Mouse (Mus musculus): ENCODE measurements at regions not wholly inside any gene's neighbourhood (a gene's known extent, or its start where the extent isn't known, plus 50 kb on each side); places are given as distances from the start of the nearest gene placed in this dataset.

DNA sequence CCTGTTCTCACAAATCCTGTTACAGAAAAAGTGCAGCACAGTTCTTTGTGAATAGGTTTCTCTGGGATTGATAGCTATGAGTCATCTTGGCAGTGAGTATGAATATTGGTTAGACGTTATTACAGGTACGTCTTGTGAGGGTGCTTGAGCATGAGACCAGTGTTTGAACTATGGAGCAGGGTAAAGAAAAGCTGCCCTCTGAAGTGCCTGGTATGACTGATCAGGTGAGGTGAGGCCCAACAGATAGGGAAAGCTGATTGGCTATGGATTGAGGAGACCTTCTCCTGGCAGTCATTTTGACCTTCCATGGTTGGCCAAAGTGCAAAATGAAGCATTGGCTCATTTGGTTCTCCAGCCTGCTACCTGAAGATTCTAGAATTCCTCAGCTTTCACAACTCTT, 106.7 kb downstream of the Tnfsf18 start:
- Histone ChIP-seq H3K27ac (ENCODE audit: low read depth, low read length) (no peak overlapping the region), H3K36me3 (ENCODE audit: control insufficient read depth, insufficient read depth, low read length) (no peaks in the 10 kb centered on the region), H3K4me1 (ENCODE audit: control insufficient read depth, insufficient read depth, low read length) (no peaks in the 10 kb centered on the region), H3K9ac (ENCODE audit: low read length) (no peak overlapping the region), H3K4me3 (ENCODE audit: low read depth, low read length) (no peak overlapping the region), H3K9me3 (ENCODE audit: control insufficient read depth, low read length) (no peaks in the 10 kb centered on the region), H3K4me2 (no peak overlapping the region), H3K27me3 (ENCODE audit: control insufficient read depth, insufficient read depth, low read length) (no peaks in the 10 kb centered on the region)
- DNase-seq (ENCODE audit: low spot score, missing footprints) (no peak), ATAC-seq (ENCODE audit: low FRiP score) (no peak)
- 83% methylated on average over 2 of the region's 2 CpGs for WGBS

DNA sequence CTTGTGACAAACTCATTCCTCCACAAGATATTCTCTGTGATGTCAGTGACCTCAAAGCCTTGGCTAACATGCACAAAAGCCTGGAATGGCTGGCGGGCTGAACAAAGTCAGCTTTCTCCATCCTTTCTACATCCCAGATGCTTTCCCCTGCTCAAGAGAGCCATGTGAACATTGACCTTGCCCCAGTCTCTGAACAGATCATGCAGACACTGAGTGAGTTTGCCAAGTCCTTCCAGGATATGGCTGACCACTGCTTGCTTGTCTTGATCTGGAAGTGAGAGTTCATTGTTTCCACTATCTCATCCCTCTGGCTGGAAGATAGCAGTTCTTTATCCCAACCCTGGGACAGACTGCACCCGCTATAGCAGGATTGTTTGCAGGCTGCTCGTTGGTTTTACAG, 103.7 kb downstream of the Tnfsf18 start:
- Histone ChIP-seq H3K9me3 (ENCODE audit: control insufficient read depth, low read length) (no peaks in the 10 kb centered on the region), H3K36me3 (ENCODE audit: control insufficient read depth, insufficient read depth, low read length) (no peaks in the 10 kb centered on the region), H3K4me3 (ENCODE audit: low read depth, low read length) (no peak overlapping the region), H3K27me3 (ENCODE audit: control insufficient read depth, insufficient read depth, low read length) (no peaks in the 10 kb centered on the region), H3K9ac (ENCODE audit: low read length) (no peak overlapping the region), H3K4me1 (ENCODE audit: control insufficient read depth, insufficient read depth, low read length) (no peaks in the 10 kb centered on the region), H3K27ac (ENCODE audit: low read depth, low read length) (no peak overlapping the region), H3K4me2 (no peak overlapping the region)
- DNase-seq (ENCODE audit: low spot score, missing footprints): no peak
- 85% methylated on average over 3 of the region's 3 CpGs for WGBS
- no peak for ATAC-seq (ENCODE audit: low FRiP score)

DNA sequence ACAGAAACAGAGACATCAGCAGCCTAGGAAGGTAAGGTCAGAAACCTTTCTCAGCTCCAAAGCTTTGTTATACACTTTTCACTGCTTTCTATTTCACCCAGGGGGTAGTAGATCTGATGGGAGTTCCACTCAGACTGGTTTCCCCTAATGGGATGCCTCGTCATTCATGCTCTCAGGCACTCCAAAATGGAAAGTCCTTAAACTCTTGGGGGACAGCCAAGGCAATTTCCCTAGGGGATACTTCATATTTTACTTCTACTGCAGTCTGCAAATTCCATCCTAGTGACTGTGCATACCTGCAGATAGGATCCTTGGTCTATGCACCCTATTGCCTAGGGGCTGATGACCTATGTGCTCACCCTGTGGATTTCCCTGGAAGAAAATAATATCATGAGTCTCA, 82.1 kb downstream of the Tnfsf18 start:
- DNase-seq (ENCODE audit: low spot score, missing footprints) (no peak), ATAC-seq (ENCODE audit: low FRiP score) (no peak)

DNA sequence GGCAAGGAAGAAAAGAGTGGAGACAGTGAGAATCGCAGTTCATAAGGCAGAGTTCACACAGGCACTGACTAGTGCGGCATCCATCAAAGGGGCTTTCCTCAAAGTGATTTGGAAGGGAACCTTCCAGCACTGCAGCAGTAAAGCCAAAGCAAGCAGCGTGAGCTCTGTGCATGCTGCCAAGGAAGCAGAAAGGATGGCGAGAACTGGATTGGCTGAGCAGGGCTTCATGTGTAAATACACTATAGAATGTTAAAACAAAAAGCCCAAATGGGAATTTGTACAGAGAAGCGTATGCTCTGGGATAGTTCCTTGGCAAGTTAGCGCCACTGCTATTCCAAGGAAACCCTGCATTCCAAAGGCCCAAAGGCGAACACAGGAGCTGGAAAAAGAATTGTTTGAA, 81.5 kb downstream of the Tnfsf18 start:
- H3K36me3 ChIP-seq (ENCODE audit: control insufficient read depth, insufficient read depth, low read length): no peaks in the 10 kb centered on the region
- no peak overlapping the region for H3K9ac ChIP-seq (ENCODE audit: low read length)
- H3K4me1 ChIP-seq (ENCODE audit: control insufficient read depth, insufficient read depth, low read length): no peaks in the 10 kb centered on the region
- no peak overlapping the region for H3K27ac ChIP-seq (ENCODE audit: low read depth, low read length)
- no peaks in the 10 kb centered on the region for H3K27me3 ChIP-seq (ENCODE audit: control insufficient read depth, insufficient read depth, low read length)
- no peak overlapping the region for H3K4me2 ChIP-seq
- no peak overlapping the region for H3K4me3 ChIP-seq (ENCODE audit: low read depth, low read length)
- WGBS: 75% methylated on average over 7 of the region's 7 CpGs
- no peaks in the 10 kb centered on the region for H3K9me3 ChIP-seq (ENCODE audit: control insufficient read depth, low read length)
- DNase-seq (ENCODE audit: low spot score, missing footprints) (no peak), ATAC-seq (ENCODE audit: low FRiP score) (no peak)

More for the DNA sequence above, 82.1 kb downstream of the Tnfsf18 start:
- H3K27ac ChIP-seq (ENCODE audit: low read depth, low read length): no peak overlapping the region
- no peaks in the 10 kb centered on the region for H3K9me3 ChIP-seq (ENCODE audit: control insufficient read depth, low read length)
- no peak overlapping the region for H3K4me2 ChIP-seq
- H3K9ac ChIP-seq (ENCODE audit: low read length): no peak overlapping the region
- no peaks in the 10 kb centered on the region for H3K4me1 ChIP-seq (ENCODE audit: control insufficient read depth, insufficient read depth, low read length)
- 77% methylated on average over 1 of the region's 1 CpGs for WGBS
- H3K27me3 ChIP-seq (ENCODE audit: control insufficient read depth, insufficient read depth, low read length): no peaks in the 10 kb centered on the region
- H3K36me3 ChIP-seq (ENCODE audit: control insufficient read depth, insufficient read depth, low read length): no peaks in the 10 kb centered on the region
- no peak overlapping the region for H3K4me3 ChIP-seq (ENCODE audit: low read depth, low read length)

DNA sequence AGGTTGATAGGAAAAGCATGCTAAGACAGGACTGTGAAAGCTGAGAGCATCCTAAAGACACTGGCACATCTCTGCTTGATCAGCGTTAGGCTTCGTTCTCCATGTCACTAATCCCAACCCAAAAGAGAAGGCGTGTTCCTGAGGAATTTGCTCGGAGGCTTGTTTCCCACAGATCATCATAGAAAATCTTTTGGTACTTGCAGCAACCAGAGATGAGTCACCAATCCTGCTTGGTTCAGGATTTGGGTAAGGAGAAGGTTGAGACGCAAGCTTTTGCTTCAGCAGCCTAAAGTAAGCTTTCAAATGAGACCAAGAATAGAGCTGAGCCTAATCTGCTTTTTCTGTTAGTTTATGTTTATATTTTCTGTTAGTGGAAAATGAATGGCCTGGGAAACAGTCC, 80.7 kb downstream of the Tnfsf18 start:
- DNase-seq (ENCODE audit: low spot score, missing footprints) (no peak), ATAC-seq (ENCODE audit: low FRiP score) (no peak)
- no peak overlapping the region for H3K4me2 ChIP-seq
- H3K4me1 ChIP-seq (ENCODE audit: control insufficient read depth, insufficient read depth, low read length): no peaks in the 10 kb centered on the region
- no peaks in the 10 kb centered on the region for H3K27me3 ChIP-seq (ENCODE audit: control insufficient read depth, insufficient read depth, low read length)
- no peak overlapping the region for H3K9ac ChIP-seq (ENCODE audit: low read length)
- H3K4me3 ChIP-seq (ENCODE audit: low read depth, low read length): no peak overlapping the region
- no peaks in the 10 kb centered on the region for H3K9me3 ChIP-seq (ENCODE audit: control insufficient read depth, low read length)
- 88% methylated on average over 5 of the region's 5 CpGs for WGBS
- H3K27ac ChIP-seq (ENCODE audit: low read depth, low read length): no peak overlapping the region
- H3K36me3 ChIP-seq (ENCODE audit: control insufficient read depth, insufficient read depth, low read length): no peaks in the 10 kb centered on the region

DNA sequence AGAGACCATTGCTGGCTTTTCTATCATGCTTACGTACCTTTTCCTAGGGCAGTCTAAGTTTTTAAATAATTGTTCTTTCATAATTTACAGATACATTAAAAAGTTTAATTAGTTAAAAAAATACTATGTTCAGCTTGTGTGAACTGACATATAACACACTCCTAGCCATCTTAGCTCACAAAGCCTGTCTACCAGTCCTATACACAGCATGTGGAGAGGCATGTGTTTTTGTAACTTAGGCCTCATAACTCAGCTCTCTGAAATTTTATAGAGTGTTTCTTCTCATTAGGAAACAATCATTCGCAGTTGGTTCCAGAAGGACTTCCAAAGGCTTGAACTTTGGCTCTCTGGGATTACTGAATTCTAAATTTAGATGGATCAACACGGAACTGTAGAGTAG, 76.3 kb downstream of the Tnfsf18 start:
- 82% methylated on average over 3 of the region's 3 CpGs for WGBS
- Histone ChIP-seq H3K9me3 (ENCODE audit: control insufficient read depth, low read length) (no peaks in the 10 kb centered on the region), H3K27ac (ENCODE audit: low read depth, low read length) (no peak overlapping the region), H3K27me3 (ENCODE audit: control insufficient read depth, insufficient read depth, low read length) (no peaks in the 10 kb centered on the region), H3K4me1 (ENCODE audit: control insufficient read depth, insufficient read depth, low read length) (no peaks in the 10 kb centered on the region), H3K4me3 (ENCODE audit: low read depth, low read length) (no peak overlapping the region), H3K36me3 (ENCODE audit: control insufficient read depth, insufficient read depth, low read length) (no peaks in the 10 kb centered on the region), H3K4me2 (no peak overlapping the region), H3K9ac (ENCODE audit: low read length) (no peak overlapping the region)
- DNase-seq (ENCODE audit: low spot score, missing footprints): no peak
- no peak for ATAC-seq (ENCODE audit: low FRiP score)

DNA sequence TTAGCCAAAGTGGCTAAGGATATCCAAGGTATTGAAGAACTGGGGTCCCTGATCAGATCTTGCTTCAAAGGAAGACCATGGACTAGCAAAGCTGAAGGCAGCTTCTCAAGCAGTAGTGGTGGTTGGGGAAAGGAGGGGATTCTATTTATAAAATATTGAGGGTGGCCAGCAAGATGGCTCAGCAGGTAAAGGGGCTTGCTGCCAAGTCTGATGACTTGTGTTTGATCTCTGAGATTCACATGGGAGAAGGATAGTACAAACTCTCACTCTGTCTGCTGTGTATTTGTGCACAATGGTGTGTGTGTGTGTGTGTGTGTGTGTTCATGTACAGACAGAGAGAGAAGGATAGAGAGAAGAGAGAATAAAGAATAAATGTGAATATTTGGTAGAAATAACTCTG, 73.4 kb downstream of the Tnfsf18 start:
- no peak overlapping the region for H3K4me3 ChIP-seq (ENCODE audit: low read depth, low read length)
- ATAC-seq (ENCODE audit: low FRiP score): no peak
- H3K9ac ChIP-seq (ENCODE audit: low read length): no peak overlapping the region
- H3K27me3 ChIP-seq (ENCODE audit: control insufficient read depth, insufficient read depth, low read length): no peaks in the 10 kb centered on the region
- no peak for DNase-seq (ENCODE audit: low spot score, missing footprints)
- H3K9me3 ChIP-seq (ENCODE audit: control insufficient read depth, low read length): no peaks in the 10 kb centered on the region
- H3K4me2 ChIP-seq: no peak overlapping the region
- no peaks in the 10 kb centered on the region for H3K36me3 ChIP-seq (ENCODE audit: control insufficient read depth, insufficient read depth, low read length)
- no peaks in the 10 kb centered on the region for H3K4me1 ChIP-seq (ENCODE audit: control insufficient read depth, insufficient read depth, low read length)
- no peak overlapping the region for H3K27ac ChIP-seq (ENCODE audit: low read depth, low read length)

DNA sequence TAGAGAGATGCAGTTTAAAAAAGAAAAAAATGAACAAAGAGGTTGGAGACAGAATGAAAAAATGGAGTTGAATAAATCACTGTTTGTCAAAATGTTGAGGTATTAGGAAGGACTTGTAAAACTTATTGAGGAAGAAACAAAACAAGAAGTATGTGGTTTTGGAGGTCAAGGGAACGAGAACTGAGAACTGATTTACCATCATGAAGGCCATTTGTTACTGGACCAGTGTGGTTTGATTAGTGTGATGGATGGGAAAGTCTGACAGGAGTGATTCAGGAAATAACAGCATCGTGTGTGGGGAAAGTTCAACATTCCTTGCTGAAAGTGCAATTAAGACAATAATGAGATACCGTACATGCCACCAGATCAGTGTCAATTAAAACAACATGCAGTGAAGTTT, 65.9 kb downstream of the Tnfsf18 start:
- H3K9me3 ChIP-seq (ENCODE audit: control insufficient read depth, low read length): no peaks in the 10 kb centered on the region
- ATAC-seq (ENCODE audit: low FRiP score) (no peak), DNase-seq (ENCODE audit: low spot score, missing footprints) (no peak)
- H3K27ac ChIP-seq (ENCODE audit: low read depth, low read length): no peak overlapping the region
- no peak overlapping the region for H3K4me2 ChIP-seq
- no peaks in the 10 kb centered on the region for H3K27me3 ChIP-seq (ENCODE audit: control insufficient read depth, insufficient read depth, low read length)
- H3K36me3 ChIP-seq (ENCODE audit: control insufficient read depth, insufficient read depth, low read length): no peaks in the 10 kb centered on the region
- 84% methylated on average over 3 of the region's 3 CpGs for WGBS
- H3K4me3 ChIP-seq (ENCODE audit: low read depth, low read length): no peak overlapping the region
- no peaks in the 10 kb centered on the region for H3K4me1 ChIP-seq (ENCODE audit: control insufficient read depth, insufficient read depth, low read length)
- H3K9ac ChIP-seq (ENCODE audit: low read length): no peak overlapping the region

All from midbrain, embryonic 11.5 days (tissue).